Mouse (Mus musculus) ovary, adult 18-20 months (tissue): ENCODE results near the gene Tmem191c.

Experiments used
- DNase-seq: peaks from one replicate; pipeline ENCODE4 v3.0.0; 2022; ENCODE audit warnings: low spot score, mixed read lengths

Tmem191c gene

DNA sequence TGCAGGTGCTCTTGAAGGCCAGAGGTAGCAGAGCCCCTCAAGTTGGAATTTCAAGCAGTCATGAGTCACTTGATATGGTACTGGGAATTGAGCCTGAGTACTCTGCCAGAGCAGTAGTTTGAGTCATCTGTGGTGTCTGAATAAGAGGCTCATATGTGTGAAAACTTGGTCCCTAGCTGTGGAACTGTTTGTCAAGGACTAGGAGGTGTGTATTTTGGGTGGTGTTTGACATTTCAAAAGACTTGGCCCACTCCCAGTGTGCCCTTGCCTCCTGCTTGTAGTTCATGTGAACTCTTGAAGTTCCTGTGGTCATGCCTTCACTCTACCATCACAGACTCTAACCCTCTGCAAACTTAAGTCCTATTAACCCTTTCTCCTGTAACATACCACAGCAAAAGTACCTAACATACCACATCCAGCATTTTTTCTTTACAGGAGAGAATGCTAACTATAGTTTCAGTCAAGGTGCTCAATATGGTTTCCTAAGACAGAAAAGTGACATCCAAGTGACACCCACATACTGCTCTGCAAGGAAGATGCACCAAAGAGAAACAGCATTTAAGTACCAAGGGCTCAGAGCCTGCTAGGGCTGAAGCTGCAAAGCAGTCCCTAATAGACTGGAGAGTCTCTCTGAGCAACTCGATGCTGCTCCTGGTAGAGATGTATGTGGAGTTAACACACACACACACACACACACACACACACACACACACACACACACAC is 54.1 kb downstream of the Tmem191c start:
- no peak for DNase-seq

GRCm38 (mm10) chr16:17331116-17331515 is 55.2 kb downstream of the Tmem191c start, which contains the start of gene Serpind1:
Gene Serpind1 (plus strand): TSS chr16:17331371.
- no peak for DNase-seq

GRCm38 (mm10) chr16:17331855-17332254 is 56.0 kb downstream of the Tmem191c start:
- no peak for DNase-seq
